Mouse (Mus musculus) cerebellum, adult 9-11 months (tissue): ENCODE data around the gene Tsacc.
"Not testable (repeated sequence)": the region's sequence is repeated elsewhere in the genome, so short reads cannot be mapped to it uniquely, and the experiment has no call there.

Source experiments
- DNase-seq: peaks from one replicate; pipeline ENCODE4 v3.0.0; 2022

The Tsacc gene

DNA sequence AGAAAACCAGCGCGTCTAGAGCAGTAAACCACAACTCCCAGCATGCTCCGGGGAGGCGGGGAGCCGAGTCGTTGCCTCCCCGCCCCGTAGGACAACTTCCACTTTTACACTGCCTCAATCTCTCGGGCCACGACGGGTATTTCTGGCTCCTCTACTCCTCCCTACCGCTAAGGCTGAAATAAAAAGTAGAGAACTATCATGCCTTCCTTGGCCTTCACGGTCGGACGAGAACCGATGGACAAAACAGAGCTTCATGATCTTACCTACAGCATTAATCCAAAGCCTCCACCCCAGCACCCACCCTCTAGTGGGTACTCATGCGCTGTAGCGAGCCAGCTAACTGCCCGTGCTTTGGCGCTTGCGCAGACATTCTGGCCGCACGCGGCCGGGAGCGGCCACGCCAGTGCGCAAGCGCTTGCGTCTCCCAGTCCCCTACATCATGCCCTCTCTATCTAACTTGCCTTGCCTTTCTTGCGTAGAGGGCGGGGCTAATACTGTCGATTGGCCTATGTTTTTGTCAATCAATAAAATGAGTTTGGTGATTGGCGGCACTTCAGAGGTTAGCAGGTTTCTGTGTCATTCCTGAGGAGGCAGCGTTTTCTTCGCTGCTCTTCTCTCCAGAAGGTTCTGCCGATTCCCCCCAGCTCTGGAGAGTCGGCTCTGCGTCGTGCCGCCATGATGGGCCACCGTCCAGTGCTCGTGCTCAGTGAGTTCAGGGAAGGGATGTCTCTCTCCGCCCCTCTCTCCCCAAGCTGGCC lies at the start of gene Tsacc, which contains the start of gene Cct3:
Tsacc (minus strand) TSS at position 439 of the 758 bp plus-strand sequence.
Cct3 (plus strand) TSS at position 556 of the 758 bp plus-strand sequence.
- DNase-seq, result peak; percentile 99

DNA sequence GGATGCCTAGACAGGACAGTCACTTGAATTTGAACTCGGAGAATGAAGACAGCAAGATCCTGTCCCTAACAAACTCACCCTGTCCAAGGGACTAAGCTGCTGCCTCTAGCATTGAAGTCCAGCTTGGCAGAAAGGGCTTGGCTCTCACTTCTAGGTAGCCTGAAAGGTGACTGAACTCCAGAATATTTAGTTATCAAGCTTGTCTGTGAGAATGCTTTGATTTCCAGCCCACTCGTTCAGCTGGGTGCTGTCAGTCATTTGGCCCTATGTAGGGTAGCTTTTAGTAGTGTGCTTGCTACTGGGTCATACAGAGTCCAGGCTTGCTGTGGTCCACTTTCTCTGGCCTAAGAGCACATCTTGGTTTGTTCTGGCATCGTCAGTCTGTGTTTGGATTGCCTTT lies 42.2 kb upstream of the Tsacc start:
- DNase-seq, result no peak

DNA sequence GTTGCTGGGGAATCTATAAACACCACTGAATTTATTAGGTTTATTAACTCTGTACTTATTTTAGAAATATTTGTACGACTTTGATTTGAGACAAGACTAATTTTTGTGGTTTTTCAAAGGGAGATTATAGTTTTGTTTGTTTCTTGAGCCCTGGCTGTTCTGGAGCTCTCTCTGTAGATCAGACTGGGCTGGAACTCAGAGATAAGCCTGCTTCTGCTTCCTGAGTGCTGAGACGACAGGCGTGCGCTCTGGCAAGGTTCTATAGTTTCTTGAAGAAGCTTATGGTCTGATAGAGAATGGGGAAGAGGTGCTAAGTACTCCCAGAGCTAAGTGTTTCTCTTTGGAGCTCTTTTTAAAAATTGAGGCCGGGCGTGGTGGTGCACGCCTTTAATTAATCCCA lies 41.5 kb upstream of the Tsacc start:
- DNase-seq, result no peak

DNA sequence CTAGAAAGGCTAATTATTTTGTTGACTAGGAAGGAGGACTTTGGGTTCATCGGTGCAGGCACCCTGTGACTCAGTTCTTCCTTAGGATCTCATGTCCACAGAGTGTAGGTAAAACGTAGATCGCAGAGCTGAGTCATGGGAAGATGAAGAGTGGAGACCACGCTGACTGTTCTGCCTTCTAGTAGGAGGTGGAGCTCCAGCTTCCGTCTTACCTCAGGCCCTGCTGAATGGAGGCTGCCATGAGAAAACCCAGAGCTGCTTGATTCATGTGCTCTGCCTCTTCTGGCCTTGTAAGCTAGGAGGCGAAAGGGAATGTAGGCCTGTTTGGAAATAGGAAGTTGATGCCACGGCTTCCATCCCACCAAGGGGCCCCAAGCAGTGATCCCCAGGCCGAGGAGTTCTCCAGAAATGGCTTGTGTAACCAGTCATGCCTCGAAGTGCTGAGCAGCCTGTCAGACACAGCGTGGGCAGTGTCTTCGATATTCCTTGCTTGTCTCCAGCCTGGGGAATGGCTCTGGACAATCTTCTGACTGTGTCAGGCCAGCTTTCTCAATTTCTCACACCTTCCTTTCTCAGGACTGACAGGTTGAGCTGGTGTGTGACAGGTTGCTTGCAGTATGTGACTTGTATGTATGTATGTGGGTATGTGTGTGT lies 40.7 kb upstream of the Tsacc start:
- DNase-seq, result no peak

DNA sequence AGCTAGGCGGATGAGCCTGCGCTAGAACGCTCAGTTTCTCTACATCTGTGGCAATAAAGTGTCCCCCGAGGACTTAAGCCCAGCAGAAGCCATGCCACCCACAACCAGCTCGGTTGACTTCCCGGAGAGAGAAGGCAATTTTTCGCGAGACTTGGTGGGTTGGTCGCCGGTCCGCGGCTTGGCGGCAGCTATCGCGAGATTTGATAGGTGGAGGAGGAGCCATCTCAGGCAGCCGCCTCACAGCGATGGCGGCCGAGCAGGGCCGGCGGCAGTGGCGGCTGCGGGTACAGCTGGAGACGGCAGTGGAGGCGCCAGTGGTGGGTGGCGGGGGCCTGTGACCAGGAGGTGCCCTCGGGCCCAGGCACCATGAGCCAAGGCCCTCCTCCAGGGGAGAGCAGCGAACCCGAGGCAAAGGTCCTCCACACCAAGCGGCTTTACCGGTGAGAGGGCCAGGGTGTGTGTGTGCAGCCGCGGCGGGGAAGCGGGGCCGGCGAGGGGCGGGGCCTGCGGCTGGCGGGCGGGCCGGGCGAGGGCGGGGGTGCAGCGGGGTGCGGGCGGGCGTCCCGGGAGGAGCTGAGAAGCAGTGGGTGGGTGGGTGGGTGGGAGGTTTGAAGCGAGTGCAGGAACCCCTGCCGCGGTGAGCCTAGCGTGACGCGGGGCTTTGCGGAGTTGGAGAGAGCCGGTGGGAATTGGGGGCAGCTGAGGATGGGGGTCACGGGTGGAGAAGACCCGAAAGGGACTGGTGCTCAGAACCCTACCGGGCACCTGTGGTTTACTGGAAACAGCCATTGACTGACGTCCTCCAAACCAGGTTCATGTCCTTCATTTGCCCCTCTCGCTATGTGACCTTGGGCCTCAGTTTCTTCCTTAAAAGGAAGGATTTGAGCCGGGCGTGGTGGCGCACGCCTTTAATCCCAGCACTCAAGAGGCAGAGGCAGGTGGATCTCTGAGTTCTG lies 39.5 kb upstream of the Tsacc start, which contains the start of the genes Tmem79 and Smg5:
Tmem79 (minus strand) TSS at position 91 of the 956 bp plus-strand sequence.
Smg5 (plus strand) TSS at position 203 of the 956 bp plus-strand sequence.
- peak; percentile 95 for DNase-seq

DNA sequence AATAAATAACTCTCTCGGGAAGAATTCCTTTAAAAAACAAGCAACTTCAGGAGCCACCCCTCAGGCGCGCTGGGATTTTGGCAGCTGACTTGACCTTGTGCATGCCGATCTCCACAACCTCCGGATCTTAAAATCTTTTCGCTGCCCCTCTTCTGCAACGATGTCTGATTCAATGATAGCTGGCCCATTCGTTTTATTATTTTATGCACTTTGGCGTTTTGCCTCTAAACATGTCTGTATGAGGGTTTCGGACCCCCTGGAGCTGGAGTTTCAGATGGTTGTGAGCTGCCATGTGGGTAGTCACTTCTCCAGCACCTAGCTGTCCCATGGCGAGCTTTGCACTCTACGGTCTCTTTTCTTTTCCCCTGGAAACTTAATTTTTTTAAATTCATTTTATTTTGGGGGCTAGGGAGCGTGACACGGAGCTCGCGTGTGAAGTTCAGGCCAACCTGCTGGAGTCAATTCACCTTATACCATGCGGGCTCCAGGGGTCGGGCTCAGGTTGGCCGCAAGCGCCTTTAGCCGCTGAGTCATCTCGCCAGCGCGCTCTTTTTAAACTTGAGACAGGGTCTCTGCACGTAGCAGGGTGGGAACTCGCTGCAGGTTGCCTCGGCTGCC lies 38.7 kb upstream of the Tsacc start:
- DNase-seq, result peak; percentile 56

DNA sequence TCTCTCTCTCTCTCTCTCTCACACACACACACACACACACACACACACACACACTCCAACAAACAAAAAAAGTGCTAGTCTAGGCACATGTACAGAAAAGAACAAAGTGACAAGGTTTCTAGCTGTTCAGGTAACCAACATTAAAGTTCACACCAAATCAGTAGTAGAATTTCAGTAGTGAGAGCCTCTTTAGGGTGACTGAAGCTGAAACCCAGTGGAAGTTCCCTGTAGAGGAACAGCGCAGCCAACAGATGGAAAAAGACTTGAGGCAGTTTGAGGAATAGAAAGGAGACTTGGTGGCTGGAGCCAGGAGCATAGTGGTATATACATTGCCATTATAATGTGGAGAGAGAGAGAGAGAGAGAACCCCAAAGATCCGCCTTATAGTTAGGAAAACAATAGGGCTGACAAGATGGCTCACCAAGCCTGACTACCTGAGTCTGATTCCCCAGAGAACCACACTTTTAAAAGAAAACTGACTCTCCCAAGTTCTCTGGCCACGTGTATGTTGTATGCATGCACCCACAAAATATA lies 38.2 kb upstream of the Tsacc start:
- DNase-seq, result no peak

DNA sequence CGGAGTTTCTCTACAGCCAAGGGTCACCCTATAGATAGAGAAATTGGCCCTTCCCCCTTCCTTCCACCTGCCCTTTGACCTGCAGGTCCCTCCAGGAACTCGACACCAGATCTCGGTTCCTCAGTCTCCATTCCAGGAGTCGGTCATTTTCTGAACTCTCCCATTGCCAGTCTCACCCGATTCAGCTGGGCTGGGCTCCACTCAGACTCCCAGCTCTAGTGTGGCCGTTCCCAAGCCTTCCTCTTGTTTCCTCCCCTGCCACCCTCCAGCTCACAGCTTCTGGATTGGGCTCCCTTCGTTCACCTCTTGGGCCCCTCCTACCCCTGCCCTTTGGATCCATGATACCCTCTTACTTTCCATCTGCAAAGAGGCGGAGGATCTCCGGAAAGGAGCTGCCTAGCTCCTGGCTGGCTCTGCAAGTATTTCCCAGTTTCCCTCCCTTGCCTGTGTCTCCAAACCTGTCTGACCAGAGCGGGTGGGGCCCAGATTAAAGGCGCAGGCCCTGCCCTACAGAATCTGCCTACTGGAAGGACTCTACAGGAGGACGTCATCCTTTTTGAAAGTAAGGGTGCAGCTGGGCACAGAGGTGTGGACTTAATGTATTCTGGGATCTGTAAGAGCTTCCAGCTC lies 37.3 kb upstream of the Tsacc start:
- DNase-seq, result no peak

DNA sequence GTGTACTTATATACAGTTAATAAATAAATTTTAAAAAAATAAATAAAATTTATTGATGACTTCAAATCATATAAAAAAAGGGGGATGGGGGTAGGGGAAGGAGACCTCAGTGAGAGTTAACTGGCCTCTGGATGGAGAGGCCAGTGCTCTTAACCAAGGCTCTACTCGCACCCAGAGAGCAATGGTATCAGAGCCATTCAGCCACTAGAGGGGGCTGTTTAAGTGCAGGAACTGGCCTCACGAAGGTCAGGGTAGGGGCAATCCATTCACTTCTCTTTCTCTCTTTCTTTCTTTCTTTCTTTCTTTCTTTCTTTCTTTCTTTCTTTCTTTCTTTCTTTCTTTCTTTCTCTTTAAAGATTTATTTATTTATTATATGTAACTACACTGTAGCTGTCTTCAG lies 34.5 kb upstream of the Tsacc start:
- no peak for DNase-seq

DNA sequence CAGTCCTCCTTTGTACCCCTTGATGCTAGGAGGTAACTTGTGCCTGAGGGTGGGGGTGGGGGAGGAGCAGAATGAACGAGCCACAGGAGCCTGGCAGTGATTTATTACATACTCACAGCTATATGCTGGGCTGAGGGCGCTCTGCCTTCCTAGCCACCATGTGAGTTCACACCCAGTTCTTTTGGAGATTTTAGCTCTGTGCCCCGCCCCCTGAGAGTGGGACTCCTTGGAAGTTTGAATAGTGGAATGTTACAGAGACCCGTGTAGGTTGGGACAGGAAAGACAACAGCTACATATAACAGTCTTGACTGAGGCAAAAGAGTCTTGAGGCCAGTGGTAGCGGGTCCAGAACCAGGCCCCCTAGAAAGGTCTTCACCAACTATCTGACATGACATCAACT lies 32.2 kb upstream of the Tsacc start:
- no peak for DNase-seq

DNA sequence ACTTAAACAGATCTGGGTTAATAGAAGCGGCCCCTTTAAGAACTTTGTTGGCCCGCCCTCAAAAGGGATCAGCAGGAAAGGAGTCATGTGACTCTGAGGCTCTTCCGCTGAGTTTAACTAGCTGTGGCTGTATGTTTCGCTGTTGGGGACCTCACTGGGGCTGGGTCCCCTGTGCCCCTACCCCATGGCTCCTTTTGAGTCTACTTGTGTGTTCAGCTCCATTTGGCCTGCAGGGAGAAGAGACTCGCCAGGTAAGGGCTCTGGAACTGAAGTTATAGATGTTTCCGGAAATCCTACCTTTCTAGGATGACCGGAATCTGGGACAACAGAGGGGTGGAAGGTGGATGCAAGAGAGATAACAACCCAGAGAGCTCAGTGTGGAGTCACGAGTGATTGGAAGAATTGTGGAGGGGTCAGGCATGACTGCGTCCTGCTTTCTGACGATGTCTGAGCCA lies 28.2 kb upstream of the Tsacc start, which contains the start of gene Glmp:
Glmp (plus strand) TSS at position 73 of the 455 bp plus-strand sequence.
- DNase-seq, result peak; percentile 68

DNA sequence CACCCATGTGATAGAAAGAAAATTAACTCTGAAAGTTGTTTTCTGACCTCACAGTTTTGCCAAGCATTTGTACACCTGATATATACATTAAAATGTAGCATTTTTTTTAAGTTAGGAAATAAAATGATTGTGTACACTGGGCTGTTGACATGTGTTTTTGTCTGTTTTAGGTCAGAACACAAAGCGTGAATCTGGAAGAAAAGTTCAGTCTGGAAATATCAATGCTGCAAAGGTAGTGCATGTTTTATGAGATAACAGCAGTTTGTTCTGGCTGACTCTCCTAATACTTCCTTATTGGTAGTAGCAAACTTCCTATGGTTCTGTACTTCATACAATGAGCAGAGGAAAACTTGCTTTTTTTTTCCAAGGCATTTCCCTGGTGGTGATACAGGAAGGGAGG lies 2.4 kb upstream of the Tsacc start:
- no peak for DNase-seq

DNA sequence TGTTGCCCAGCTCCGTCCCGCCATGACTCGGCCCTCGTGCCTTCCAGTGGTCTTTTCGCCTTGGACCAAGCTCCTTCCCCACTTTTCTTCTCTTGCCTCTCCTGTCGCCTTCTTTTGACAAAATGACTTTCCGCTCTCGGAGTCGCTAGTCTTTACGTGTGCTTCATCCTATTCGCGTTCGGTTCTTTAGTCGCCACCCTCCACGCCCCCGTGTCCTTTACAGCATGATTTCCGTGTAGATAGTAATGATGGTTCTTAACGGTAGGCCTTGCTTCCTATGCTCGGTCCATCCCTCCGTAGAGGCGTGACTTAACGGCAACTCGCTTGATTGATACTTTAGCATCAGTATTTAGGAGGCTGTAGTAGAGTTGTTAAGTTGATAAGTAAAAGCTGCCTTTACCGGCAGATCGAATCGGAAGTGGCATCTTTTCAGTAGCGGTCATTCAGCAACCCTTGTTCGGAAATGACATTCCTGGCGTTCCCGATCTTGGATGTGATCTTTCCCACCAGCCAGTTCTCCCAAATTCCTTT lies 587 bp upstream of the Tsacc start:
- DNase-seq, result no peak

DNA sequence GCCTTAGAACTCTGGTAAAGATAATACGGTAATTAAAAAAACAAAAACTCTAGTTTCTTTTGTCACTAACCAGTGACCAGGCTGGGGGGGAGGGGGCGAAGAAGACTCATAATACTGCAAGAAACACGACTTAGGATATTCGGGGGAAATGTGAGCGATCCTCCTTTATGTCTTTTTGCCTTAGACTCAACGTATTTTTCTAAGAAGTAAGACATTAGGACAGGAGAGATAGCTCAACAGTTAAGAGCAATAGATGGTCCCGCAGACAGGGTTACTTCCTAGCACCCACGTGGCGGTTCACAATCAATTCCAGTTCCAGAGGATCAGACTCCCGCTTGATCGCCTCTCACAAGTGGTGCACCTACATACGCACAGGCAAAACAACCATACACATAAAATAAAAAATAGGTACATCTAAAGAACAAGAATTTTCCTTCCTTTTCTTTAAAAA lies 664 bp downstream of the Tsacc start:
- no peak for DNase-seq

DNA sequence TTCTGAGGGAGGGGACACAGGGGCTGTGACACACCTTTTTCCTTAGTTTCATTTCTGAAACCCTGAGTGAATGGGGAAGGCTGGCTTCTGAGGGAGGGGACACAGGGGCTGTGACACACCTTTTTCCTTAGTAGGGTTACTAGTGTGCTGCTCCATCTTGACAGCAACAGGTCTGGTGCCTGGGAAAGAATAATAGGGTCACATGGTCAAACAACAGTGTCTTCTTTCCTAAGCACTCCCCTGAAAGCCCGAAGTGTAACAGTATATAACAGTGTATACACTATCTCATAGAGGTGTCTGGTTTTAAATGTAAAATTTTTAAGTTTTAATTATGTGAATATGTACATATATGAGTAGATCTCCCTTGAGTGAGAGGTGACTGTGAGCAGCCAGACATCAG lies 1.5 kb downstream of the Tsacc start:
- peak; percentile 9 for DNase-seq

DNA sequence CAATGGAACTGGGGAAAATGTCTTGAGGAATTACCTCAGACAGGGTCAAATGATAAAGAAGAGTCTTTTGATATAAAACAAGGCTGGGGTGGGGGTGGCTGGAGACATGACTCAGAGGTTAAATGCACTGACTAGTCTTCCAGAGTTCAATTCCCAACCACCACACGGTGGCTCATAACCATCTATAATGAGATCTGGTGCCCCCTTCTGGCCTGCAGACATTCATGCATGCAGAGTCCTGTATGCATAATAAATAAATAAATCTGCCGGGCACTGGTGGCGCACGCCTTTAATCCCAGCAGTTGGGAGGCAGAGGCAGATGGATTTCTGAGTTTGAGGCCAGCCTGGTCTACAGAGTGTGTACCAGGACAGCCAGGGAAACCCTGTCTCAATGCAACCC lies 4.8 kb downstream of the Tsacc start:
- peak; percentile 8 for DNase-seq

DNA sequence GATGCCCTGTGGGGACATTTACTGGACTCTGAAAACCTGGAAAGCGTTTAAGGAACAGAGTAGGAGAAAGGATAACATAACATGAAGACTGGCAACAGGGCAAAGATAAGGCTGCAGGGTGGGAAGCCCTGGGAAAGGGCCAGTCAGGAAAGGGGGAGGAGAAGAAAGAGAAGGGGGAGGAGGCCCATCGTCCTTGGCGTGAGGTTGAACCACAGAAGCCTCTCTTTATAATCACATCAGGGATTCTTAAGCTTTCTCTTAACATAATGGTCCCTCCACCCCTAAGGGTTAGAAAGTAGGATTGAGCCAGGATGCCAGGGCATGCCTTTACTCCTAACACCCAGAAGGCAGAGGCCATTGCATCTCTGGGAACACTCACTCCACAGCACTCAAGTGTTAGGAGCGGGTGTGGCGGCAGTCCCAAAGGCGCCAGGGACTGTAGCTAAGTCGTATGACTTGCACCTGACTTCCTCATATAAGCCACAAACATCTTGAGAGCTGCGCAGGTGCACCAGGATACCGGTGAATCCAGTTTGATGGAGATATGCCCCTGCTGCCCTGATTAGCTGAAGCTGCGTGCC lies 8.6 kb downstream of the Tsacc start:
- DNase-seq, result not testable (repeated sequence)

DNA sequence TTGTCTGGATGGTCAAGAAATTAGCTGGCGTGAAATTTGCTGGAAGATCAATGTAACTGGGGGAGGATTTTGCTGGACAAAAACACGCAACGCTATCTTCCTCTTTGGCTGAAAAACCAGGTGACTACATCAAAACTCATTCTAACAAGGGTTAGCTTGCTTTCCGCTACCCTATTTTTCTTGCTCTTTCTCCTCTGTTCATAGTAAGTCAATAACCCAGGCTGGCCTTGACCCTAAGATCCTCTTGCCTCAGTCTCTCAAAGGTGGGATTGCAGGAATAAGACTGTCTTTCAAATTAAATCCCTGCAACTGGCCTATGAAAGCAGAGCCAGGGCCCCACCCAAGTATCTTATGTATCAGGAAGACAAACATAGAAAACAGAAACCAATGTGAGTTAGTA lies 9.7 kb downstream of the Tsacc start, which contains the start of gene Gm38392:
Gm38392 (minus strand) TSS at position 101 of the 400 bp plus-strand sequence.
- DNase-seq, result no peak

DNA sequence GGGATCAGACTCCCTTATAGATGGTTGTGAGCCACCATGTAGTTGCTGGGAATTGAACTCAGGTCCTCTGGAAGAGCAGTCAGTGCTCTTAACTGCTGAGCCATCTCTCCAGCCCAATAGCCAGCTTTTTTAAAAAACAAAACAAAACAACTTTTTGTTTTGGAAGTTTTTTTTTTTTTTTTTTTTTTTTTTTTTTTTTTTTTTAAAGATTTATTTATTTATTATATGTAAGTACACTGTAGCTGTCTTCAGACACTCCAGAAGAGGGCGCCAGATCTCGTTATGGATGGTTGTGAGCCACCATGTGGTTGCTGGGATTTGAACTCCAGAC lies 11.3 kb downstream of the Tsacc start:
- DNase-seq, result not testable (repeated sequence)

DNA sequence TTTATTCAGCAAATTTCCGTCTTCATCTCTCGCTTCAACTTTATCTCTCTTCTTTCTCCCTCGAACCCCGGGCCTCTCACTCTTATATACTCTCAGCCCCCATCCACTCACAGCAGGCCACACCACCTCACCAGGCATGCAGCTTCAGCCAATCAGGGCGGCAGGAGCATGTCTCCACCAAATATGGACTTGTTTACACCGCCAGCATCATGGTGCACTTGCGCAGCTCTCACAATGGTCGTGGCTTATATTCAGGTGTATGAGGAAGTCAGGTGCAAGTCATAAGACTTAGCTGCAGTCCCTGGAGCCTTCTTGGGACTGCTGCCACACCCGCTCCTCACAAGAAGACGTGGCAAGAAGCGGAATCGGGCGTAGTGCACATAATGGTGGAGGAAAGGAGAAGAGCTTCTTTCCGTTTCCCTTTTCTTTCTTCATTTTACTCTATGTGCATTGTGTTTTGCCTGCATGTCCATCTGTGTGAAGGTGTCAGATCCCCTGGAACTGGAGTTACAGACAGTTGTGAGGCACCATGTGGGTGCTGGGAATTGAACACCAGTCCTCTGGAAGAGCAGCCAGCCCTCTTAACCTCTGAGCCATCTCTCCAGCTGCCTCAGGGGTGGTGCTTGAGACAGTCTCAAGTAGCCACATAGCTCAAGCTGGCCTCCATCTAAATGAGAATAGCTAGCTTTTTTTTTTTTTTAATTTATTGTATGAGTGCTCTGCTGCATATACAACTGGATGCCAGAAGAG lies 11.8 kb downstream of the Tsacc start:
- DNase-seq, result not testable (repeated sequence)
